Mouse (Mus musculus) layer of hippocampus, postnatal 25 days (tissue): ENCODE results near the gene Vangl2. TPM values are rescaled to one million over a fixed set of nuclear protein-coding genes. Genes with fewer than 3 reads are reported as not detected.

Experiments used
- DNase-seq, 2 experiments: peaks; one replicate each; pipeline ENCODE4 v3.0.0; 2022; ENCODE audit warnings: mixed read lengths in 2 of 2, low spot score in 1 of 2; ENCODE audit errors: extremely low spot score in 1 of 2
- total RNA-seq, 2 experiments: library from RNA; stranded (reverse); gene quantifications; 2 replicates each; pipeline ENCODE4 v1.2.3; 2021

Vangl2 gene
- total RNA-seq, 2 experiments from 2014 or later: 15.9 to 18.3 TPM

DNA sequence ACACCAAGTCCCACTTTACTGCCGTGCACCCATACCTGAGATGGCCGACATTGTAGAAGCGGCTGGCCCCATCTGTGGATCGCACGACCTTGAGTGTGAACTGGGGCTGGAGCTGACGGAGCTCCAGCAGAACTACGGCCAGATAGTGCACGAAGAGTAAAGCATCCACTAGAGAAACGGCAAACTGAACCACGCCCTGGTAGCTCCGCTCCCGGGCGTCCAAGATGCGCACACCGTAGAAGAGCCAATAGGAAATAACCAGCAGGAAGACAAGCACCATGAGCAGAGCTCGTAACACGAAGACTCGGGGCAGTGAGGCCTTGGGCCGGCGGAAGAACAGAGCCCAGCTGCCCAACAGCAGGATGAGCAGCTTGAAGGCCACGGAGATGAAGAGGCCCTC lies 18.8 kb downstream of the Vangl2 start:
- no peak for DNase-seq

DNA sequence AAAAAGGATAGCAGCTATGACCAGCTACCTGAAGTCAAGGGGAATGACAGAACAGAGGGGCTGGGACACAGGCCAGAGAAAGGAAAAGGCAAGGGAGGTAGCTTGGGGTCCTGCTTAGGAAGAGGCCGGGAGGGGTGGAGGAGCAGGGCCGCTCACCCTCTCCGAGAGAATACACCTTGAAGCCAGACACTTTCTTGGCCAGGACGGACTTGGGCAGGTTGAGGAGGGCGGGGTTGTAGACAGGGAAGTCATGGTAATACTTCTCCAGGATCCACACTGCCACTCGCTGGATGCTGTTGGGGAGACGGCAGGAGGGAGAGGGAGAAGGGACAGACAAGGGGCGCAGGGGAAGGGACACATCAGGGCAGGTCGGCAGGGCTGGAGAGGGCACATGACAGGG lies 19.9 kb downstream of the Vangl2 start:
- DNase-seq: no peak

DNA sequence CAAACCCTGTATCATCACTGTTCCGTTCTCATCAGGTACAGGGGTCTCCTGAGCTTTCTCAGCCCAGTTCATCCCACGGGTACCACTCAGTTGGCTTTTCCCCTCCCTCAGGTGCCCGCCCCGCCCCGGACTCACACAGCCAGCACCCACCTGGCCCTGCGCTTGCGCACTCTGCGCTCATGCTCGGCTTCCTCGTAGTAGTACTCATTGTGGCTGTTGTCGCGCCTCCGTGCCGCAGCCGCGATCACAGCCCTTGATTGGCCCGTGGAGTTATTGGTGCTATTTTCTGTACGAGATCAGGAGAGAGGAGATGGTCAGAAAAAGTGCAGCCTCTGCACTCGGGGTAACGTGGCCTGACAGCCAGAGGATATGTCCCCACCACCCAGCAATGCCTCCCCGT lies 20.5 kb downstream of the Vangl2 start:
- no peak for DNase-seq

DNA sequence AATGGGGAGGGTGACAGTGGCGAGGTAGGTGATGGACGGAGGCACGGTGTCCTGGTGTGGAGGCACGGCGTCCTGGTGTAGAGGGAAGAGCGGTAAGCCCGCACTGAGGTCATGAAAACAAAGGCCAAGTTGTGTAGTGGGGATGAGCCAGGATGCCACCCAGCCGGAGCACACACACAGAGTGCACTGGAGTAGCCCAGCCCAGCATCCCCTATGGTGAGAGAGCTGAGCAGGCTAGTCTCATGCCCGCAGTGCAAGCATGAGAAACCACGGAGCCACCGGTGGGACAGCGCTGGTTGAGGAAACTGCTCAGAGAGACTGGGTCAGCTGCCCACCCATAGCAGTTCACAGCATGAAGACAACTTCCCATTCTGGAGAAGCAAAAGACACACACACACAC lies 26.6 kb downstream of the Vangl2 start:
- no peak for DNase-seq

DNA sequence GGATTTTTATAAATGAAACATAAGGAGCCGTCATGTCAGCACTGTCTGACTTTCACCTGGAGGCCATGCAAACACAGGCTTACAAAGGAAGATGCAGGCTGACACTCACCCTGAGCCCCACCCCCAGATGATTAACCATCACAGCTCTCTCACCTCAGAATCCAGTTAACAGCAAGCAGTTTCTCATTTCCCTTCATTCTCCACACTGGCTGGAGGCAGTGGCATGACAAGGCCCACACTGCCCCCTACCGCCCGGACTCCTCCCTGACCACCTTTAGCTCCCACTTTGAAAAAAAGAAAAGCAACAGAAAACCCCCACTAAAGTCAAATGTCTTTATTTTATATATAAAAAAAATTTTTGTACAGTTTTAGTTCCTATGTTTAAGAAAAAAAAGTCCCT lies 27.6 kb downstream of the Vangl2 start:
- DNase-seq: peak; percentile 54 to 82

DNA sequence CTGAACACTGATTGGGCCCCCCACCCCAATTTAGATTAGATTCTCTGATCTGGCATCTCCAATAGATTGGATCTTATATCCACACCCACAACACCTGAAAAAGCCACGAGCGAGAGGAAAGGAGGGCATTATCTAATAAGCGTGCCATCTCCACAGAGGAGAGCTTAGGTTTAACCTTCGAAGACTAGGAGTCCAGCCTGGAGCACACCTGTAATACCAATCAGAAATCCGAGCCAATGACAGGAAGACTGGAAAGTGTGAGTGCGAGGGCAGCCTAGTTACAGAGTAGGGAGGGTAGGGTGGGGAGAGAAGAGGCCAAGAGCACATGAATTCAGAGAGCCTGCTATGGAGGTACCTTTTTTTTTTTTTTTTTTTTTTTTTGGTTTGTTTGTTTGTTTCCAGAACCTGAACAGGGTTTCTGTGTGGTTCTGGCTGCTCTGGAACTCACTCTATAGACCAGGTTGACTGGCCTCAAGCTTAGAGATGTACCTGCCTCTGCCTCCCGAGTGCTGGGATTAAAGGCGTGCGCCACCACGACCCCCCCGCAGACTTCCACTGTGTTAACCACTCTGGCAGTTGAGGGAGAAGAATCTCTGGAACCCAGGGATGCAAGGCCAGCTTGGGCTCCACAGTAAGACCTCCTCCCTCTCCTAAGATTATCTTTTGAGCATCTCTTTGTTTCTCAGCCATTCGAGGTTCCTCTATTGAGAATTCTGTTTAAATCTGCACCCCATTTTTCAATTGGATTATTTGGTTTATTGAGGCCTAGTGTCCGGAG lies 29.2 kb downstream of the Vangl2 start:
- no peak for DNase-seq

DNA sequence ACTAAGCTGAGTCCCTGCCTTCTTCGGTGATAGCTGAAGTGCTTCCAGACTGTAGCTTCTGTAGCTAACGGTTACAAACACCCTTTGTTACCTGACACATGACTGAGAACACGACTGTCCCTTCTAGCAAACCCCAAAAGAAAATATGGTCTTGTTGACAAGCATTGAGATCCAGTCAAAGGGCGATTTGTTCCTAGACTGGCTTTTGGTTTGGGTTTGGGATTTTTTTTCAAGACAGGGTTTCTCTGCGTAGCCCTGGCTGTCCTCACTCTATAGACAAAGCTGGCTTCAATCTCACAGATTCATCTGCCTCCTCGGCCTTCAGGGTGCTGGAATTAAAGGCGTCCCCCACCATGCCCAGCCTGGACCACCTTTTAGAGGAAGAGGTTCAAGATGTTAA lies 31.5 kb downstream of the Vangl2 start:
- no peak for DNase-seq

DNA sequence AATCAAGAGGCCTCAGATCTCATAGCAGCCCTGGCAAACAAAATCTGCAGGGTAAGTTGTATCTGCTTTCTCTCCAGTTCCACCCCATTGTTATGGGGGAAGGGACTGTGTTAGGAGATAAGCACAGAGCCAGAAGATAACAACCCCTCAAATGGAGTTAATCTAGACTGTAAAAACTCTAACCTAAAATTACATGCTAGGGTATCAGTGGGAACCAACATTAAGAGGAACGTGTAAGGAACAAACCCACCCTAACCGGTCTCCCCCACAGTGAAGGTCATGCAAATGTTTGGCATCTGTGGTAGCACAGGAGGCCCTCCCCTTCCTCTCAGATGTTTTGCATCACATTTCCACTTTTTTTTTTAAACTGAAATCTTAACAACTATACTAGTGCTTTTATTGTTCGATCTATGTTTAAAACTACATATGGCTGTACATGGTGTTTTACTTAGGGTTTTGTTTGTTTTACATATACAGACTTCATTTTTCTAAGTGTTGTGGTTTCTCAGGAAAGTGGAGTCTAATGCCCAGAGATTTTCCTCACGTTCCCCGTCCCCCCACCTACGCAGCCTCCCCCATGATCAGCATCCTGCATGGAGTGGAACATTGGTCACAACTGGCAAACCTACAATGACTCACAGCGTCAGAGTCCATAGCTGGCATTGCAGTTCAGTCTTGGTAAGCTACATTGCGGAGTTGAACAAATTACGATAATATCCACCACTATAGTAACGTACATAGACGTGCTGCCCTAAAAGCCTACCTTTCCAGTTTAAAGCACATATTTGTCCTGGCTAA lies 33.1 kb downstream of the Vangl2 start:
- DNase-seq: no peak

DNA sequence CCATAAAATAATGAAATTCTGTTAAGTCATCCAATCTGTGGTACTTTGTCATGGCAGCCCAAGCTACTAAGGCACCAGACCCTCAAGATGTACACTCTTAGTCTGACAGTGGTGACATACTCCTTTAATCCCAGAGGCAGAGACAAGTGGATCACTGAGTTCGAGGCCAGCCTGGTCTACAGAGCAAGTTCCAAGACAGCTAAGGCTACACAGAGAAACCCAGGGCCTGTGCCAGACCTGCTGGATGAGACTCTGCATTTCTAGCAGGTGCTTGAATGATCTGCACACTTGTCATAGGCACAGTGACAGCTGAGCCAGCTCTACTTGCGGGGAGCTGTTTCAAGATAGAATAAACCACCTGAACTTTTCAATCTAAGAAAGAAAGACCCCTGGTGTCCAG lies 33.7 kb downstream of the Vangl2 start:
- DNase-seq: no peak

DNA sequence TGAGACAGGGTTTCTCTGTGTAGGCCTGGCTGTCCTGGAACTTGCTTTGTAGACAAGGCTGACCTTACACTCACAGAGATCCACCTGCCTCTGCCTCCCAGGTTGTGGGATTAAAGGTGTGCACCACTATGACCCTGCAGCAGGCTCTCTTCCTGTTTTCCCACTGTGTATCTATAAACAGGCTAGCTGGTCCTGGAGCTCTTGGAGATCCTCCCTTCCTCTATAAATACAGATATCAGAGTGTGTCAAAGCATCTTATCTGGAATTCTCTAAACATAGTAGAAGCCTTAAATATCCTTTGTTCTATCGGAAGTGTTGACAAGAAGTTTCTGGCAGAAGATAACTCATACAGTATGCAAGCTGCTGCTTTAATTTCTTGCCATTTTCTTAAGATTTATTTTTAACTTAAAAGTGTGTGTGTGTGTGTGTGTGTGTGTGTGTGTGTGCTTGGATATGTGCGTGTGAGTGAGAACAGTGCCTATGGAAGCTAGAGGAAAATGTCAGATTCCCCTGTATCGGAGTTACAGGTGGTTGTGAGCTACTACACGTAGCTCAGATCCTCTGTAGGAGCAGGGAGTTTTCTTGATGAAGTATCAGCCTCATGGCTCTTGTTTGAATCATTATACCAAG lies 35.2 kb downstream of the Vangl2 start:
- DNase-seq: no peak

DNA sequence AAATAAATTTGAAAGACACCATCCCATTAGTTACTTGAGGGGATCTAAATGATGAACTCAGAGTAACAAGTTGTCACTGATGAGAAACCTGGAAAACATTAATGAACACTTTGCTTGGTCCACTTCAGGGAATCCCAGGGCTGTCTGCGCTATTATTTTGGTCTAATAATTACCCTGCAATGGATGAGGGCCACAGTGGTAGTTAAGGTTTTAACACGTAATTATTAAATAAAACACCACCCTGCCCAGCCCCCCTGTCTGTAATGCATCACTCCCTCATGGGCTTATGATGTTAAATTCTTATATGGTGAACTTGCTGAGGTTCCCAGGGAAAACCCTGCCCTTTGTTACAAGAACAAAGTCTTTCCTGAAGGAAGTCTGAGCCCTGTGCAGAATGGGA lies 36.4 kb downstream of the Vangl2 start:
- no peak for DNase-seq

DNA sequence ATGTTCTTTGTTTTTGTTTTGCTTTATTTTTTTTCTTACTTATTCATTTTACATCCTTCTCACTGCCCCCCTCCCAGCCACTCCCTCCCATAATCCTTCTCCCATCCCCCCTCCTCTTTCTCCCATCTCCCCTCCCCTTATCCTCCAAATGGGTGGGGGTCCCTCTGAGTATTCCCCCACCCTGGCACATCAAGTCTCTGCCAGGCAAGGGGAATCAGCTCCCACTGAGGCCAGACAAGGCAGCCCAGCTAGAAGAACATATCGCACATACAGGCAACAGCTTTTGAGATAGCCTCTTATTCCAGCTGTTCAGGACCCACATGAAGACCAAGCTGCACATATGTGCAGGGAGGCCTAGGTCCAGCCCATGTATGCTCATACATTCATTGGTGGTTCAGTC lies 44.1 kb downstream of the Vangl2 start:
- DNase-seq: no peak

DNA sequence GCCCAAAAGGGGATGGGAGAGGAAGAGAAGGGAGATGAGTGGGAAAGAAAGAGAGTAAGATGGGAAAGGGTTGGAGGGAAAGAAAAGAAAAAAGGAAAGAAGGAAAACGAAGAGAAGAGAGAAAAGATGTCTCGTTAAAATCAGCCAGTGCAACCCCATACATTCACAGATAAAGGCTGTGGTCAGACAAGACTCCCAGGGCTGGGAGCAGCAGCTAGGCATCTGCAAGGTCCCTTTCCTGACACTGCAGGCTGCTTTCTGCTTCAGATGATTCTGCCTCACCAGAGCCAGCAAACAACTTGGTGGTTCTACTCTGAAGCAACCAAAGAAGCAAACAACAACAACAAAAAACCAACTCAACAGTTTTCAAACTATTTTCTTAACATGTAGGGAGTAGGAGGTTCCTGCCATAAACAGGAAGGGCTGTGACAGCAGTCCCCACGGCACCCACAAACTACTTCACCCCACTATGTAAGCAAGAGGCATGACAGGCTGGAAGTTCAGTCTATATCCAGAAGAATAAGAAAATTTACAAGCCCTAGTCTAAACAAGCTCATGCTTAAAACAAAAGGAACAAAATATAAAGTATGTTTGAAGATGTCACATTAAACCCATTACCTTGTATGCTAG lies 44.8 kb downstream of the Vangl2 start:
- no peak for DNase-seq

DNA sequence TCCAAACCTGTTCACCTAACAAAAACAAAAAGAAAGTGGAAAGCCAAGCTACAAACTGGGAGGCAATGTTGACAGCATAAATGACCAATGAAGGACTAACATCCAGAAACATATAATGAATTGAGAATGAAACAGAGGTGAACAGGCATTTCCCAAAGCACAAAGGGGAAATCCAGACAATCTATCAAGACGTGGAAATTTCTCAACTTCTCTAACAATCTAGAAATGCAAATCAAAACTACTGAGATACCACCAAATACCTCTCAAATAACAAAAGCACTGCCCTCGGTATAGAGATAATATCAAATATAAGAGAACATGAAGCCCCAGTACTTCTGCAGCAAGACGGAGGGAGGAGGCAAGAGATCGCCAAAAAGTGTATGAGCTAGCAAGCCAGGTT lies 45.5 kb downstream of the Vangl2 start:
- no peak for DNase-seq

DNA sequence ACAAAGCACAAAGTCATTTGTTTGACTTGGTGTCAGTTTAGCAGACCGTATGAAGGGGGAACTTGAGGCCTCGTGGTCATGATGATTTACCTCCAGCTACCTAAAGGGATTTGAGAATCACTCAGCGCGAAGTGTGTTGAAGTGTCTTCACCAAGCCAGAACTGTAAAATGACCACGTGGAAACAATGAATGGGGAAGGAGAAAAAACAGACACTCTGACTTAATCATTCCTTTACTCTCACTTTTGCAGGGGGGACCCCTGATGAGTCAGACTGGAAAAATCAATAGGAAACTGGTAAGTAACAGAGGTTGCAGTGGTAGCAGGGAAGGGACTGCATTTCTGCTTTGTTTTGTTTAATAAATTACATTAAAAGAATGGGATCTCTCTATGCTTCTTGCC lies 46.1 kb downstream of the Vangl2 start:
- no peak for DNase-seq

DNA sequence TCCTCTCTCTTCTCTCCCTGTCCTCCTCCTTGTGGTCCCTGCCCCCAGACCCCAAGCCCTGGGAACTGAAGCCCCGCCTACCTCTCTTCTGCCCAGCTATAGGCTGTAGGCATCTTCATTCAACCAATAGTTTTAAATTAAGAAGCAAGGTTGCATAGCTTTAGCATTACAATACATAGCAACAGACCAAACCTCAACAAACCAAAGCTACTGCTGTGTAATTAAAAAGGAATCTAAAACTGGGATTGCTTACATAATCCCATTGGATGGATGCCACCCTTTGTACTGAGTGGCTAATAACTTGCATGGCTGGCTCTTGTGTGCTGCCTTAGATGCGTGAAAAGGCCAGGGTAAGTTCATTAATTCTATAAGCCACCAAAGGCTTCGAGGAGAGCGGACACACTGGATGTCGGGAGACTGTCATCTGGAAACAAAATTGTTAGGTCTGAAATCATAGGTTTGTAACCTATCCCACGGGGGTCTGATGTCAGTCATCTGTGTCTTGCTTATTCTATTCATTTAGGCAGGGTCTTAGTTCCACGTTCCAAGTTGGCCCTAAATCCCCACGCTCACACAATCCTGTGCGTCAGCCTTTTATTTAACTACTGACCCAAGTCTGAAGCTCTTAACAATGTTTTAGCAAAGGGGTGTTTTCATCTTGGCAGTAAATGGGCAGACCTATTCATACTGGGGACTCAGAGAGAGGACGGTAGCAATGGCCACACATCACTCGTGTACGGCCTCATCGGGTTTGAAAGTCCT lies 48.1 kb downstream of the Vangl2 start:
- DNase-seq: no peak

DNA sequence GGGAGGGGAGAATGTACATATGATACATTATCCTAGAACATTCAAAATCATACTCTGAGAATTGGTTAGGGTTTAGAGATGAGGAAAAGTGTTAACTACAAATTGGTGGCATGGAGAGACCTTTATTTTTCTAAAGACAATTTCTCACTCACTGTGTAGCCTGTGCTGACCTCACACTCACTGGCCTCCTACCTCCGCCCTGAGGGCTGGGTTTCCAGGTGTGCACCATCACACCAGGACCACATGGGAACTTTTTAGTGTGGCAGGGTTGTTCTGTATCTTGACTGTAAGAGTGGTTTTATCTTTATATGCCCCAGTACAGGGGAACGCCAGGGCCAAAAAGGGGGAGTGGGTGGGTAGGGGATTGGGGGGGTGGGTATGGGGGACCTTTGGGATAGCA lies 50.4 kb downstream of the Vangl2 start:
- no peak for DNase-seq

DNA sequence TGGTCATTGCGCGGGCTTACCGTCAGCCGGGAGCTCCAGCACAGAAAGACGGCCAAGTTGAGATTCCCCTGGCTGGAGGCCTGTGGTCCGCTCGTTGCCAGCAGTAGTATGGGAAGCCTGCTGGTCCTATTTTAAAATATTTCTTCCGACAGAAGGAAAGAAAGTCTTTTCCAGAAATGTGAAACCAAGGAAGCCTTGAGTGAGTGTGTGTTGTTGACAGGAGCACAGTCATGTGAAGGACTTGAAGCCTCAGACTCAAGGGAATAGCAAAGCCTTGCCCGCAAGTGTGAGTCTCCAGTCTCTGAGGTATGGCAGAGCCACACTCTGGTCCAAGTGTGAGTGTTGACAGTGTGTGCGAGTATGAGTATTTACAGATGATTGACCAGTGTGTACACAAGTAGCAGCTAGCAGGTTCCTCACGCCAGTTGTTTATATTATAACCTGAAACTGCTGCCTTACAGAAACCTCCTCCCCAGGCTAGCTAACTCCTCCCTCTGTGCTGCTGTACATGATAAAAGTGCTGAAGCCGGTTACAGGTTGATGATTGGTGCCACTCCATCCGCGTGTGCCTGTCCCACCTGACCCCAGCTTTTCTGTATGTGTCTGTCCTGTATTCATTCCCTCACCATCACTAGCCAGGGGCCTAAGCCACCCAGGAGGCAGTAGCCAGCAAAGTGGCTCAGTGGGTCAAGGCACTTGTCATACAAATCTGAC lies 51.3 kb downstream of the Vangl2 start:
- DNase-seq: no peak

DNA sequence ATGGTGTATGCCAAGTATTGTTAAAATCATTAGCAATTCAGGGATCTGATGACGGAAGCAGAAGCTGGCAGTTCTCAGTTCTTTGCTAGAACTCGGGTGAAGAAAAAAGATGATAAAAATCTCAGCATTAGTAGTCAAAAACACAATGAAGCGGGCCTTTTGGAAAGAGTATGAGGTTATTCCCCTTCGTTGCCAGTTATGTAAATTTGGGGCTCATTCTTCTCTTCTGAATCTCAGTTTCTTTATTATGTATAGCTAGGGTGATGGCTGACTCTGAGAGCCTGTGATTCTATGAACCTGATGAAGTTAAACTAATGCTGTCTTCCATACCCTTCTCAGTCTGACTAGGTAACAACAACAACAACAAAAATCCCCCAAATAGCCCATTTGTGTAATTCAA lies 52.4 kb downstream of the Vangl2 start:
- no peak for DNase-seq

DNA sequence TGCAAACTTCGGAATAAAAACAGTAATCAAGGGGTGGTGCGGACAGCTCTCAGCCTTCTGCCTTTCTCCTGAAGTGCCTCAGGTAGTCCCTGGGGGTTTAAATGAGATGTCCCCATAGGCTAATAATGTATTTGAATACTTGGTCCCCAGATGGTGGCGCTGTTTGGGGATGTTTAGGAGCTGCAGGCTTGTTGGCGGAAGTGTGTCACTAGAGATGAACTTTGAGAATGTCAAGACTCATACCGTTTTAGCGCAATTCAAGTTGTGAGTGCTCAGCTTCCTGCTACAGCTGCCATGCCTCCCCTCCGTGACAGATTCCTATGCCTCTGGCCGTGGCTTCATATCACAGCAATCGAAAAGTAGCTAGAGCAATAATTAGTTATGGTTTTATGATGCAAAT lies 52.9 kb downstream of the Vangl2 start:
- no peak for DNase-seq
